In genomic region chr7:25099581-25099980, GRCm38 (mm10) we compare ENCODE assay signal across 14 mouse cellular contexts. TPM values are rescaled to one million over a fixed set of nuclear protein-coding genes. Genes with fewer than 3 reads are reported as not detected.
DNase-seq lines count a peak whose midpoint lies in the region; ATAC-seq and TF ChIP-seq lines count a peak whose summit lies in the region.
"Had no signal": no experiment of that assay in that cellular context is flagged by ENCODE, and none has a peak within 500 bp of the region (broad histone marks: within the 10 kb centered on the region; RNA-seq: fewer than 3 reads in every experiment).

No protein-coding gene starts in this region.

- DNase-seq in hindbrain, postnatal 0 days (ENCODE audit: low spot score): peak; percentile 56
- DNase-seq in hindbrain, embryonic 10.5 days (ENCODE audit: low spot score): no peak
- DNase-seq in brain, embryonic 14.5 days (ENCODE audit: low read depth): no peak
- DNase-seq in stomach, postnatal 0 days (ENCODE audit: low spot score): no peak
- DNase-seq in thymus, adult 2 months: no peak
- no peak for DNase-seq in kidney, adult 2 months
- DNase-seq: cerebellum, adult 9-10 months; heart, adult 11 months; thymus, postnatal 25 days had no signal

- H3K9ac ChIP-seq in hindbrain, postnatal 0 days (replicated peaks; ENCODE audit: low read length): no peak overlapping the region
- no peak overlapping the region for H3K9ac ChIP-seq in midbrain, embryonic 13.5 days (replicated peaks)
- H3K9ac ChIP-seq in midbrain, embryonic 15.5 days: no peak overlapping the region
- no peak overlapping the region for H3K9ac ChIP-seq in stomach, postnatal 0 days (ENCODE audit: low read length)
- H3K9ac ChIP-seq: kidney, embryonic 15.5 days had no signal

- no peaks in the 10 kb centered on the region for H3K4me1 ChIP-seq in hindbrain, postnatal 0 days (ENCODE audit: insufficient read depth, low read length)
- 0 out of 2 replicates have a peak, but pooled peaks cover 3% of the 10 kb centered on the region for H3K4me1 ChIP-seq in hindbrain, embryonic 10.5 days (replicated peaks)
- no peaks in the 10 kb centered on the region for H3K4me1 ChIP-seq in midbrain, embryonic 13.5 days (replicated peaks)
- H3K4me1 ChIP-seq in midbrain, embryonic 15.5 days: no peaks in the 10 kb centered on the region
- no peaks in the 10 kb centered on the region for H3K4me1 ChIP-seq in stomach, postnatal 0 days (replicated peaks; ENCODE audit: control insufficient read depth, insufficient read depth)
- H3K4me1 ChIP-seq in thymus, adult 2 months (replicated peaks; ENCODE audit: control insufficient read depth, insufficient read depth, low read length): no peaks in the 10 kb centered on the region
- H3K4me1 ChIP-seq in kidney, adult 2 months (ENCODE audit: control insufficient read depth, insufficient read depth, low read length): no peaks in the 10 kb centered on the region

- peak; percentile 55; the same call in 1 of the 2 replicates for ATAC-seq in hindbrain, postnatal 0 days
- ATAC-seq in midbrain, embryonic 13.5 days: 0 out of 2 replicates have a peak, but pooled peaks have one; percentile 53
- ATAC-seq in midbrain, embryonic 15.5 days (replicated peaks): no peak
- no peak for ATAC-seq in stomach, postnatal 0 days (ENCODE audit: low FRiP score, low TSS enrichment)
- ATAC-seq: forebrain, embryonic 16.5 days had no signal

- peak; percentile 53 for TF ChIP-seq CTCF in hindbrain, postnatal 0 days (IDR thresholded peaks at IDR 0.05; ENCODE audit: low read depth)
- peak; percentile 3; the same call in 1 of the 2 replicates for TF ChIP-seq CTCF in brain, embryonic 14.5 days (IDR thresholded peaks at IDR 0.05; ENCODE audit: borderline replicate concordance, extremely low read depth, insufficient read depth, insufficient read length)
- TF ChIP-seq CTCF in stomach, postnatal 0 days (IDR thresholded peaks at IDR 0.05; ENCODE audit: low read depth): peak; percentile 51
- no peak for TF ChIP-seq CTCF in thymus, adult 2 months (IDR thresholded peaks at IDR 0.05; ENCODE audit: borderline replicate concordance, control insufficient read depth, extremely low read depth, insufficient read depth, low read length, poor library complexity)
- TF ChIP-seq CTCF in kidney, adult 2 months (conservative IDR thresholded peaks at IDR 0.05; ENCODE audit: insufficient read depth, insufficient read length, low read depth, low read length): no peak; the same call in 1 of the 2 replicates

- H3K36me3 ChIP-seq in hindbrain, postnatal 0 days (ENCODE audit: insufficient read depth, low read length): 0 out of 2 replicates have a peak, but pooled peaks cover 5% of the 10 kb centered on the region
- H3K36me3 ChIP-seq in hindbrain, embryonic 10.5 days: peaks cover 30% of the 10 kb centered on the region; the same call in 1 of the 2 replicates
- H3K36me3 ChIP-seq in midbrain, embryonic 13.5 days: peaks cover 42% of the 10 kb centered on the region
- H3K36me3 ChIP-seq in midbrain, embryonic 15.5 days (replicated peaks): peaks cover 14% of the 10 kb centered on the region
- no peaks in the 10 kb centered on the region for H3K36me3 ChIP-seq in stomach, postnatal 0 days (ENCODE audit: control insufficient read depth, insufficient read depth, low read length)
- H3K36me3 ChIP-seq in thymus, adult 2 months (ENCODE audit: control insufficient read depth, insufficient read depth, low read length): no peaks in the 10 kb centered on the region
- H3K36me3 ChIP-seq in kidney, adult 2 months (ENCODE audit: control insufficient read depth, insufficient read depth, low read length): no peaks in the 10 kb centered on the region
- H3K36me3 ChIP-seq: kidney, embryonic 15.5 days had no signal

- WGBS in hindbrain, postnatal 0 days: 38% methylated on average over 4 of the region's 4 CpGs
- WGBS in hindbrain, embryonic 10.5 days: 55% methylated on average over 4 of the region's 4 CpGs
- WGBS in midbrain, embryonic 13.5 days: 54% methylated on average over 4 of the region's 4 CpGs
- 56% methylated on average over 4 of the region's 4 CpGs for WGBS in midbrain, embryonic 15.5 days
- 47% methylated on average over 4 of the region's 4 CpGs for WGBS in stomach, postnatal 0 days
- WGBS in thymus, adult 2 months: 82% methylated on average over 4 of the region's 4 CpGs
- 60% methylated on average over 4 of the region's 4 CpGs for WGBS in kidney, adult 2 months

- no peak for TF ChIP-seq POLR2A in brain, embryonic 14.5 days (IDR thresholded peaks at IDR 0.05; ENCODE audit: borderline replicate concordance, extremely low read depth, insufficient read depth, insufficient read length, poor library complexity, severe bottlenecking)
- no peak for TF ChIP-seq POLR2A in thymus, adult 2 months (IDR thresholded peaks at IDR 0.05; ENCODE audit: control insufficient read depth, extremely low read depth, insufficient read depth, low read length, poor library complexity)
- TF ChIP-seq POLR2A in kidney, adult 2 months (IDR thresholded peaks at IDR 0.05; ENCODE audit: low read depth, low read length): no peak

- H3K27ac ChIP-seq in hindbrain, postnatal 0 days: no peak overlapping the region
- no peak overlapping the region for H3K27ac ChIP-seq in hindbrain, embryonic 10.5 days
- H3K27ac ChIP-seq in midbrain, embryonic 13.5 days: no peak overlapping the region
- H3K27ac ChIP-seq in midbrain, embryonic 15.5 days: no peak overlapping the region
- H3K27ac ChIP-seq in stomach, postnatal 0 days (replicated peaks): no peak overlapping the region
- H3K27ac ChIP-seq in thymus, adult 2 months (ENCODE audit: control insufficient read depth, insufficient read depth, low read length): no peak overlapping the region
- H3K27ac ChIP-seq in kidney, adult 2 months (ENCODE audit: insufficient read depth, low read depth, low read length): no peak overlapping the region
- H3K27ac ChIP-seq: kidney, embryonic 15.5 days had no signal

- H3K27me3 ChIP-seq in hindbrain, postnatal 0 days (ENCODE audit: insufficient read depth, low read length): no peaks in the 10 kb centered on the region
- peaks cover 13% of the 10 kb centered on the region; the same call in 1 of the 2 replicates for H3K27me3 ChIP-seq in hindbrain, embryonic 10.5 days (ENCODE audit: insufficient read depth, poor library complexity, severe bottlenecking)
- H3K27me3 ChIP-seq in midbrain, embryonic 13.5 days: no peaks in the 10 kb centered on the region
- no peaks in the 10 kb centered on the region for H3K27me3 ChIP-seq in midbrain, embryonic 15.5 days (replicated peaks)
- no peaks in the 10 kb centered on the region for H3K27me3 ChIP-seq in stomach, postnatal 0 days (ENCODE audit: control insufficient read depth, insufficient read depth, low read length)
- no peaks in the 10 kb centered on the region for H3K27me3 ChIP-seq in thymus, adult 2 months (ENCODE audit: control insufficient read depth, insufficient read depth, low read length)
- no peaks in the 10 kb centered on the region for H3K27me3 ChIP-seq in kidney, adult 2 months (replicated peaks; ENCODE audit: control insufficient read depth, insufficient read depth, low read length)
- H3K27me3 ChIP-seq: kidney, embryonic 15.5 days; megakaryocyte, embryonic 14.5 days had no signal

- no peak for TF ChIP-seq EP300 in stomach, postnatal 0 days (optimal IDR thresholded peaks at IDR 0.05)

- H3K4me2 ChIP-seq in hindbrain, postnatal 0 days (ENCODE audit: low read depth, low read length): no peak overlapping the region
- no peak overlapping the region for H3K4me2 ChIP-seq in midbrain, embryonic 13.5 days (replicated peaks)
- no peak overlapping the region for H3K4me2 ChIP-seq in midbrain, embryonic 15.5 days
- no peak overlapping the region for H3K4me2 ChIP-seq in stomach, postnatal 0 days (replicated peaks; ENCODE audit: low read depth)
- H3K4me2 ChIP-seq: kidney, embryonic 15.5 days had no signal

- H3K9me3 ChIP-seq in hindbrain, postnatal 0 days (ENCODE audit: low read length): no peaks in the 10 kb centered on the region
- no peaks in the 10 kb centered on the region for H3K9me3 ChIP-seq in hindbrain, embryonic 10.5 days
- H3K9me3 ChIP-seq in midbrain, embryonic 13.5 days: no peaks in the 10 kb centered on the region
- H3K9me3 ChIP-seq in midbrain, embryonic 15.5 days: no peaks in the 10 kb centered on the region
- no peaks in the 10 kb centered on the region for H3K9me3 ChIP-seq in stomach, postnatal 0 days (ENCODE audit: control insufficient read depth, low read length)
- H3K9me3 ChIP-seq: kidney, embryonic 15.5 days; megakaryocyte, embryonic 14.5 days had no signal

- H3K4me3 ChIP-seq in hindbrain, postnatal 0 days (ENCODE audit: low read length): no peak overlapping the region
- no peak overlapping the region for H3K4me3 ChIP-seq in hindbrain, embryonic 10.5 days
- no peak overlapping the region for H3K4me3 ChIP-seq in midbrain, embryonic 13.5 days (replicated peaks)
- H3K4me3 ChIP-seq in midbrain, embryonic 15.5 days: no peak overlapping the region
- no peak overlapping the region for H3K4me3 ChIP-seq in stomach, postnatal 0 days (ENCODE audit: low read depth, low read length)
- H3K4me3 ChIP-seq in thymus, adult 2 months (ENCODE audit: control insufficient read depth, insufficient read depth, low read length): no peak overlapping the region
- H3K4me3 ChIP-seq in kidney, adult 2 months (ENCODE audit: insufficient read depth, low read depth, low read length): no peak overlapping the region
- H3K4me3 ChIP-seq: kidney, embryonic 15.5 days; megakaryocyte, embryonic 14.5 days had no signal

RNA-seq across cellular contexts. Expression of gene Zfp574, which starts 27.2 kb away (rescaled TPM):
- 38.4 and 40.4 TPM in 2 replicates for total RNA-seq in hindbrain, postnatal 0 days (2014; rRNA removed)
- 23.7 and 26.3 TPM in 2 replicates for polyA plus RNA-seq in hindbrain, postnatal 0 days (2015; fragmentation: Nextera tagmentation; extraction: Ambion mirVana)
- polyA plus RNA-seq in hindbrain, embryonic 10.5 days (2016; fragmentation: Nextera tagmentation; extraction: Ambion mirVana): 44.4 and 45.9 TPM in 2 replicates
- 36.1 and 36.4 TPM in 2 replicates for polyA plus RNA-seq in midbrain, embryonic 13.5 days (2015; fragmentation: Nextera tagmentation; extraction: Ambion mirVana)
- polyA plus RNA-seq in midbrain, embryonic 15.5 days (2015; fragmentation: Nextera tagmentation; extraction: Ambion mirVana): 39.1 and 41.3 TPM in 2 replicates
- polyA plus RNA-seq in brain, embryonic 14.5 days (2012; rRNA removed): 45.4 and 46.2 TPM in 2 replicates
- 12.1 and 12.9 TPM in 2 replicates for polyA plus RNA-seq in stomach, postnatal 0 days (2015; fragmentation: Nextera tagmentation; extraction: Ambion mirVana)
- 65.0 and 68.8 TPM in 2 replicates for polyA plus RNA-seq in thymus, adult 2 months (2012; rRNA removed)
- polyA plus RNA-seq in kidney, adult 2 months (2012; rRNA removed): 20.6 and 27.0 TPM in 2 replicates

RNA-seq across cellular contexts. Expression of gene Grik5, which starts 27.4 kb away (rescaled TPM):
- 141 and 142 TPM in 2 replicates for total RNA-seq in hindbrain, postnatal 0 days (2014; rRNA removed)
- polyA plus RNA-seq in hindbrain, postnatal 0 days (2015; fragmentation: Nextera tagmentation; extraction: Ambion mirVana): 14.6 and 14.8 TPM in 2 replicates
- polyA plus RNA-seq in hindbrain, embryonic 10.5 days (2016; fragmentation: Nextera tagmentation; extraction: Ambion mirVana): 5.5 and 7.9 TPM in 2 replicates
- 14.0 and 19.4 TPM in 2 replicates for polyA plus RNA-seq in midbrain, embryonic 13.5 days (2015; fragmentation: Nextera tagmentation; extraction: Ambion mirVana)
- polyA plus RNA-seq in midbrain, embryonic 15.5 days (2015; fragmentation: Nextera tagmentation; extraction: Ambion mirVana): 19.5 and 22.1 TPM in 2 replicates
- 155 and 186 TPM in 2 replicates for polyA plus RNA-seq in brain, embryonic 14.5 days (2012; rRNA removed)
- polyA plus RNA-seq in stomach, postnatal 0 days (2015; fragmentation: Nextera tagmentation; extraction: Ambion mirVana): 1.7 and 2.2 TPM in 2 replicates
- 19.1 and 23.0 TPM in 2 replicates for polyA plus RNA-seq in thymus, adult 2 months (2012; rRNA removed)
- 17.1 and 24.3 TPM in 2 replicates for polyA plus RNA-seq in kidney, adult 2 months (2012; rRNA removed)

Comparison
In these comparisons a context has a peak if more than half of its experiments do, and no peak if none do; other contexts are left out.
1. ATAC-seq: peak in hindbrain, postnatal 0 days (single experiment) and midbrain, embryonic 13.5 days (single experiment); none in midbrain, embryonic 15.5 days (single experiment) and stomach, postnatal 0 days (single experiment).
2. CTCF ChIP-seq: peak in hindbrain, postnatal 0 days (single experiment), brain, embryonic 14.5 days (single experiment) and stomach, postnatal 0 days (single experiment); none in thymus, adult 2 months (single experiment) and kidney, adult 2 months (single experiment).